Comparison of ENCODE assay signal across 8 mouse cellular contexts in genomic region chr2:165866951-165867387, GRCm38 (mm10). TPM values are rescaled to one million over a fixed set of nuclear protein-coding genes. Genes with fewer than 3 reads are reported as not detected.
A peak's percentile ranks its signal among the peaks of the same experiment; 100 is the strongest.
DNase-seq lines count a peak whose midpoint lies in the region; ATAC-seq and TF ChIP-seq lines count a peak whose summit lies in the region.

No protein-coding gene starts in this region.

- no peaks in the 10 kb centered on the region for H3K9me3 ChIP-seq in forebrain, embryonic 13.5 days (replicated peaks)
- no peaks in the 10 kb centered on the region for H3K9me3 ChIP-seq in kidney, embryonic 14.5 days (ENCODE audit: control insufficient read depth, low read length)
- no peaks in the 10 kb centered on the region for H3K9me3 ChIP-seq in neural tube, embryonic 12.5 days

- CTCF ChIA-PET in Patski (lab: Charles Lee), result interaction anchor here (1.3 kb wide), 1 partner anchor 11 kb away, joined by 3 read pairs; no protein-coding TSS in a partner anchor

- no peak overlapping the region for H3K4me3 ChIP-seq in forebrain, embryonic 13.5 days
- no peak overlapping the region for H3K4me3 ChIP-seq in kidney, embryonic 14.5 days (ENCODE audit: low read length)
- no peak overlapping the region for H3K4me3 ChIP-seq in neural tube, embryonic 12.5 days

- no peak for TF ChIP-seq CTCF in Patski (IDR thresholded peaks at IDR 0.05)

- peak overlapping the region; percentile 58 for H3K9ac ChIP-seq in forebrain, embryonic 13.5 days
- peak overlapping the region; percentile 13; the same call in 1 of the 2 replicates for H3K9ac ChIP-seq in kidney, embryonic 14.5 days (ENCODE audit: low read depth, low read length)
- peak overlapping the region; percentile 40 for H3K9ac ChIP-seq in neural tube, embryonic 12.5 days

- POLR2A ChIA-PET in Patski (lab: Charles Lee), result no interaction called here

- in situ Hi-C loops in Patski (cut with MboI; ENCODE audit: low pct_unique_long_range_greater_than_20kb), result no loop called here

- peak overlapping the region; percentile 94 for H3K27ac ChIP-seq in forebrain, embryonic 13.5 days
- H3K27ac ChIP-seq in kidney, embryonic 14.5 days (ENCODE audit: low read depth, low read length), result peak overlapping the region; percentile 82
- peak overlapping the region; percentile 62 for H3K27ac ChIP-seq in neural tube, embryonic 12.5 days

- H3K36me3 ChIP-seq in forebrain, embryonic 13.5 days (ENCODE audit: poor library complexity, severe bottlenecking), result peaks cover 28% of the 10 kb centered on the region
- peaks cover 26% of the 10 kb centered on the region for H3K36me3 ChIP-seq in kidney, embryonic 14.5 days (ENCODE audit: control insufficient read depth, insufficient read depth, low read length)
- H3K36me3 ChIP-seq in neural tube, embryonic 12.5 days, result peaks cover 9% of the 10 kb centered on the region

- H3K4me1 ChIP-seq in forebrain, embryonic 13.5 days, result peaks cover 55% of the 10 kb centered on the region
- H3K4me1 ChIP-seq in kidney, embryonic 14.5 days (ENCODE audit: control insufficient read depth, insufficient read depth, low read length), result peaks cover 40% of the 10 kb centered on the region
- peaks cover 79% of the 10 kb centered on the region for H3K4me1 ChIP-seq in neural tube, embryonic 12.5 days

- ATAC-seq in Patski, result peak; percentile 82
- ATAC-seq in forebrain, embryonic 13.5 days, result peak; percentile 52; the same call in 1 of the 2 replicates
- ATAC-seq in kidney, embryonic 14.5 days (ENCODE audit: low FRiP score, low TSS enrichment), result no peak
- peak; percentile 46 for ATAC-seq in neural tube, embryonic 12.5 days (ENCODE audit: low FRiP score, low read depth)

- H3K4me2 ChIP-seq in forebrain, embryonic 13.5 days, result peak overlapping the region; percentile 42
- no peak overlapping the region for H3K4me2 ChIP-seq in kidney, embryonic 14.5 days (replicated peaks; ENCODE audit: low read depth, low read length)
- H3K4me2 ChIP-seq in neural tube, embryonic 12.5 days (replicated peaks), result peak overlapping the region; percentile 19

- 22% methylated on average over 12 of the region's 12 CpGs for WGBS in forebrain, embryonic 13.5 days
- WGBS in kidney, embryonic 14.5 days, result 52% methylated on average over 12 of the region's 12 CpGs
- WGBS in neural tube, embryonic 12.5 days, result 42% methylated on average over 12 of the region's 12 CpGs

- H3K27me3 ChIP-seq in Patski, result no peaks in the 10 kb centered on the region
- H3K27me3 ChIP-seq in forebrain, embryonic 13.5 days, result no peaks in the 10 kb centered on the region
- no peaks in the 10 kb centered on the region for H3K27me3 ChIP-seq in kidney, embryonic 14.5 days (ENCODE audit: control insufficient read depth, insufficient read depth, low read length)
- H3K27me3 ChIP-seq in neural tube, embryonic 12.5 days (replicated peaks), result no peaks in the 10 kb centered on the region

- DNase-seq in adrenal gland, adult (ENCODE audit: inconsistent age in 2 of 2, low spot score in 1 of 2), result peak; percentile 67 to 82
- DNase-seq in adrenal gland, adult 8-10 months, result no peak
- no peak for DNase-seq in Patski (ENCODE audit: low read depth, low spot score)
- DNase-seq in left cerebral cortex, adult 11 months (ENCODE audit: low spot score), result no peak
- DNase-seq in spleen, postnatal 14 days (ENCODE audit: low spot score in 2 of 2), result no peak

RNA-seq across cellular contexts. Expression of gene Zmynd8, which starts 31.8 kb away (rescaled TPM):
- total RNA-seq in adrenal gland, adult 8-10 months (2022), result 10 to 100 TPM; 51.7 to 94.5 (median 70.6) TPM
- polyA plus RNA-seq in Patski (2021), result 98.3 TPM
- polyA plus RNA-seq in forebrain, embryonic 13.5 days (2015; fragmentation: Nextera tagmentation; extraction: Ambion mirVana), result 73.3 and 85.4 TPM in 2 replicates
- 44.3 and 61.1 TPM in 2 replicates for polyA plus RNA-seq in kidney, embryonic 14.5 days (2014; fragmentation: Nextera tagmentation; extraction: Ambion mirVana)
- polyA plus RNA-seq in neural tube, embryonic 12.5 days (2016; fragmentation: Nextera tagmentation; extraction: Ambion mirVana), result 68.7 and 81.4 TPM in 2 replicates

Comparison
In these comparisons a context has a peak if more than half of its experiments do, and no peak if none do; other contexts are left out.
1. DNase-seq: peak in adrenal gland, adult (2 of 2); none in adrenal gland, adult 8-10 months (single experiment), Patski (single experiment), left cerebral cortex, adult 11 months (single experiment) and spleen, postnatal 14 days (0 of 2).
2. Peak in every context shown above with its lines, with median percentiles within 50 percentile points of each other: H3K27ac ChIP-seq and H3K9ac ChIP-seq.